Mouse (Mus musculus): ENCODE measurements around the gene Snai3.

Snai3 gene

DNA sequence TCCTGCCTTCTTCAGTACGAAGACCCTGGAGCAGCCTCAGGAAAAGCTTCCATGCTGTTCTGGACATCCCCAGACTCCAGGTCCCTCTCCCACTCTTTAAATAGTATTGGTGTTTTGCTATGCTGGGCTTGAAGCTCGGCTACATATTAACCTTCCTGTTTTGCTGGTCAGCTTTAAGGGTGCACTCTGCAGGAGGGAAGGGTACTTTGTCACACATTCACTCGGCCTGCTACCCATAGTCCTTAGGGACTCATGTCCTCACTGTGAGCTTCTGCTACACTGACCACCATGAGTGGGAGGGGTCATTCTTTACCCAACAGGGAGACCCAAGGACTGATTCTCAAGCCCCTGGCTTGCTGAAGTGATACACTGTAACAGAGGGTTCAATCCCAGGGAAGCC lies 29.9 kb downstream of the Snai3 start:
- DNase-seq (ENCODE audit: low spot score in 2 of 2) = no peak

DNA sequence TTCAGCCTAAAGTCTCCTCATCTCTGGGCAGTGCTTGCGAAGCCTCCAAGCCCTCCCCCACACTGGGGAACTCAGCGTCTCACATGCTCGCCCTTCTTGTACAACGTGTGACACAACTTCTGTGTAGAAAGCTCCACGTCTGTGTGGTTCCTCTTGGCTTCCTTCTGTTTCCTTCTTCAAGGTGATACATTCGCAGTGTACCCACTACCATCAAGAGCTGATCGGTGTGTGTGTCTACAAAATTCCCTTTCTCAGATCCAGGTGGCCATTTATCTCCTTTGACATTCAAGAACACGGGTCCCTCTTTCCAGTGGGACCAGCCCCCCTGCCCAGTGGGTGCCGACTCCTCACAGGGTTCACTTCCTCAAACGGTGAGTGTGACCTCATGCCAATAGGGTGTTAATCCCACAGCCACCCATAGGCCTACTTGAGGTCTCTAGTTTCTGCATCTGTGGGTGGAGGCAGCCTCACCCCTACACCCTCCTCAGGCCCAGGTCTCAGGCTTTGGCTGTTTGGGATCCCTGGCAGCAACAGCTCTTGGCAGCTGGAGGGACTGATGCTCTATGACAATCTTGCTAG lies 30.4 kb downstream of the Snai3 start:
- DNase-seq (ENCODE audit: low spot score in 2 of 2) = no peak

DNA sequence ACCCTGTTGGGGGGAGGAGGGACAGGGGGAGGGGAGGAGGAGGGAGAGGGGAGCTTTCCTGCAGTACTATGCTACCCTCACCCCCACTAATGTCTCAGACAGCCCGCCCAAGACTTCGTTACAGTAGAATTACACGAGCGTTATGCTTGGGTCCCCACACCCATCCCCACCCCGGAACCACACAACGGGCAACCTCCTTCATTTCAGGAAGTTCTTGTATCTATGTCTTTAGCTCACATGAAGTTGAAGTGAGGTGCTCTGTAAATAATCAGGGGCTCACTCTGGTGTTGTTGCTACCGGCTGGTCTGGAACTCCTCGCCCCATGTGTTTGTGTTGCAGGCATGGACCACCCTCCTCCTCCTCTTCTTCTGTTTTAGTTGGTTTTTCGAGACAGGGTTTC lies 32.4 kb downstream of the Snai3 start:
- DNase-seq (ENCODE audit: low spot score in 2 of 2) = no peak

DNA sequence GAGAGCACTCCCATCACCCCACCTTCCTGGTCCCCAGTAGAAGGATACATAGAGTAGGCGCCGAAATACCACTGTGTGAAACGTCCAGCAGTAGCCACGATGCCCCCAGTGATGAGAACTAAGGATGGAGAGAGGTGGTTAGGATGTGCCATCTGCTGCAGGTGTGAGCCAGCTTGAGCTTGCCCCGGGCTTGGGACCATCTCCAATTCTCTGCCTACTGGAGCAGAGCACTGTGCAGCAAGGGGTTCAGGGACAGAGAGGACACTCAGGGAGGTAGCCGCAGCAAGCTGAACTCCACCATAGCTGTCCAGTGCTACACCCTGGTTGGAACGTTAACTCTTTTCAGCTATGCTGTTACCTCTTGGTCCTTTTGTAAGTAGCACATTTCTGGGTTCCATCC lies 32.9 kb downstream of the Snai3 start:
- DNase-seq (ENCODE audit: low spot score in 2 of 2) = no peak

DNA sequence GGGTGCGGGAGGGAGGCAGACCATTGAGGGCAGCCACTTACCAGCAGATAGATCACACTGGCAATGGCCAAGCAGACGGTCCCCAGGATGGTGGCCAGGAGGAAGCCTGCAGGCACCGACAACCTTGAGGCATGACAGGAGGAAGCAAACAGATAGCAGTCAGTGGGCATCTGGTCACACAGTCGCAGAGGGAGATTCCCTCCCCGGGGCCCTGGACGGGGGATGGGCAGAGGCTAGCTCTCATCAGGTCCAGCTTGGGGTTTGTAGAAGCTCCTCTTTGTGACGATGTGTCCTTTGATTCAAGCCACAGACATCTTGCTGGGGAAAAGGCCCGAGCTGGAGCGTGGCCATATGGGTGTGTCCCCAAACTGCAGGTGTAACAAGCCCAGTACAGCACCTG lies 34.4 kb downstream of the Snai3 start:
- no peak for DNase-seq (ENCODE audit: low spot score in 2 of 2)

DNA sequence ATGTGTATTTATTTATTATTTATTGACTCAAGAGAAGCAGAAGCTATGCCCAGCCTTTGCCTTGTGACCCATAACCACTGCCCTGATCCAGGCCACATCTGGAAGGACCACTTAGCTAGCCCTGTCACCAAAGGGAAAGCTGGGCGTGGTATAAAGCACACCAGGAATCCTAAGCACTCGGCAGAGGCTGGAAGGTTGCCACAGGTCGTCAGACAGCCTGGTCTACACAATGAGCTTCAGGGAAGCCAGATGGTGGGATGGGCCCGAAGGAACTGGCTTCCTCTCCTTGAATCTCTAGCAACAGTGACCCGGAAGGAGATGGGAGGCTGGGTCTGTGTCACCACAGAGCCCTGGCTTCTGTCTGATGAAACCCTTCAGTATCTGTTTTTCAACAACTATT lies 36.9 kb downstream of the Snai3 start:
- no peak for DNase-seq (ENCODE audit: low spot score in 2 of 2)

DNA sequence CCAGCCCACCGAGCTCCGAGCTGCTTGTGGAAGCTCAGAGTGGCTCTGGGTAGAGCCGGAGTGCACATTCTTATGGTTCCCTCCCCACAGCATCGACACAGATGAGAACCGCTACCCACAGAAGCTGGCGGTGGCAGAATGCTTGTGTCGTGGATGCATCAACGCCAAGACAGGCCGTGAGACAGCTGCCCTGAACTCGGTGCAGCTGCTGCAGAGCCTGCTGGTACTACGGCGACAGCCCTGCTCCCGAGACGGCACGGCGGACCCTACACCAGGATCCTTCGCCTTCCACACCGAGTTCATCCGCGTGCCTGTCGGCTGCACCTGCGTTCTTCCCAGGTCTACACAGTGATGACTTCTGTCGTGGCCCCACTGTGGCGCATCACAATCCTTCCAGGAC lies 37.3 kb downstream of the Snai3 start:
- DNase-seq (ENCODE audit: low spot score in 2 of 2) = no peak

DNA sequence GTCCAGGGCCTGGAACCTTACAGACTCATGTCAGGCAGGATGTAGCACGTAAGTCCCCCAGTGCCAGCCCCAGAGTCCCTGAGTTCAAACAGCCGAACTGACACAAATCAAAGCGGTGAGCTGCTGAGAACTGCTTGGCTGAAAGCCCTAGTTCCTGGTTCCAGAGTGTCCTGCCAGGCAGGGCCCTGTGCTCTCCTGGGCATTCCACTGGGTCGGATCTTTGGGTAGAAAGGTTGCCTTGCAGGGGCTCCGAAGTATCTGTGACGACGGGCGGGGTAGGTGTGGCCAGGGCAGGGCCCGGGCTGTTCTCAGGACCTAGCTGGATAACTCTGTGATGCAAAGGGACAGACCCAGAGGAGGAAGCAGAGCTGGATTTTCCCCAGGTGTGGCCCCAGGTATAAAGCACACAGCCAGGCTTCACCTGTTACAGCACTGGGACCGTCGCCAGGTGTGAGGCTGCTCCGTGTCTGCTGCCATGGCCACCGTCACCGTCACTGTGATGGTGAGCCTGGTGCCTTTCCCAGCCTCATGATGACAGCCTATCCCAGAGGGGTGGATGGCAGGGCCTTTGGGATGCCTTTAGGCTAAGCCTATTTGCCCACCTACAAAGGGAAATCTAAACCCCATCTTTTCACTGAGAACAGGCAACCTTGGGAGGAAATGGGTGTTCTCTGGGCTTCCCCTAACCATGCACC lies 39.0 kb downstream of the Snai3 start, which contains the start of gene Il17c:
Il17c (plus strand) TSS at position 645 of the 695 bp plus-strand sequence.
- DNase-seq (ENCODE audit: low spot score in 2 of 2) = no peak

DNA sequence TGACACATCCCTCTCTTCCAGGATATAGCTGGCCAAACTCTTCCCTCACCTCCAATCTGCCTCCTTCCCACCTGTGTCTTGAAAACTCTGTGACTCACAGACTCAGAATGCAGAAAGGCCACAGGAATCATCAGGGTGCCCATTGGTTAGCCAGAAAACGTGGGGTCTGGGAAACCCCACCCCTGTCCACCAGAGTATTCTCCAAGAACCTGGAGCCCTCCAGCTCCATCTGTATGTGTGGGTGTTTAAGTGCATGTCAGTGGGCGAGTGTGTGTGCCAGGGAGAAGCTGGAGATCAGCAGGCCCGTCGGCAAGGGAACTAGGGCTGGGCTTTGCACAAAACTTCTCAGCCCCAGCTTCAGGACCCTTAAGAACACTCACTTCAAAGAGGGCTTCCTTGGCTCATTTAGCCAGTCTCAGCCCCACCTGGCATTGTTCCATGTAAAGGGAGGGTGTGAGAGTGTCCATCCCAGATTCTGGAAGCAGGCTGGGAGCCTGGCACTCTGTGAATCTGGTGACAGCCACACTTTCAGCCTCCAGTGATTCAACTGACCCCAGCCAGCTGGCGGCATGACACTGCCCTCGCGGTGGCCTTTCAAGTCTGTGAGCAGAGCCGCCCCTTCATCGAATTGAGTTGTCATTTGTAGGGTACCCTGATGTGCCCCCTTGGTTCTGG lies 40.5 kb downstream of the Snai3 start:
- no peak for DNase-seq (ENCODE audit: low spot score in 2 of 2)

DNA sequence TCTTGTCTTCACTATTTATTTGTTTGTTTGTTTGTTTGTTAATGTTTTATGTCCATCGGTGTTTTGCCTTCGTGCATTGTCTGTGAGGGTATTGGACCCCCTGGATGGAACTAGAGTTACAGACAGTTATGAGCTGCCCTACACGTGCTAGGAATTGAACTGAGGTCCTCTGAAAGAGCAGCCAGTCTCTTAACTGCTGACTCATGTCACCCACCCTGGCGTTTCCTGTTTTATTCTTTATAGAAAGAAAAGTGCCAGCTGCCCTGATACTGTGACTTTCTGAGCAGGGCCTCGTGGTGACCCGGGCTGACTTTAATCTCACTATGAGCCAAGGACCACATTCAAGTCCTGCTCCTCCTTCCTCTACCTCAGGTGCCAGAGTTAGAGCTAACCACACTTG lies 45.0 kb downstream of the Snai3 start:
- no peak for DNase-seq (ENCODE audit: low spot score in 2 of 2)

DNA sequence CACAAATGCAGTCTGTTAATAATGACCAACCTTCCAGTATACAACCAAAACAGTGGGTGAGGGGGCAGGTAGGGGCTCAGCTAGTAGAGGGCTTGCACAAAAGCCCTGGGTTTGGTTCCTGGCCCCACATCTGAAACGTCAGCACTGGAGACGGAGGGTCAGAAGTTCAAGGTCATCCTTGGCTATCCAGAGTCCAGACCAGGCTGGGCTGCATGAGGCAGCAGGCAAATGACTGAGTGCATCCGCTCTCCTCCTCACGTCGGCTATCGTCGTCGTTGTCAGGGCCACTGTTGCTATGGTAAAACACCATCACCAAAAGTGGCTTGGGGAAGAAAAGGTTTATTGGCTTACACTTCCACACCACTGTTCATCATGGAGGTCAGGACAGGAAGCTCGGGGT lies 46.2 kb downstream of the Snai3 start:
- DNase-seq (ENCODE audit: low spot score in 2 of 2) = no peak

DNA sequence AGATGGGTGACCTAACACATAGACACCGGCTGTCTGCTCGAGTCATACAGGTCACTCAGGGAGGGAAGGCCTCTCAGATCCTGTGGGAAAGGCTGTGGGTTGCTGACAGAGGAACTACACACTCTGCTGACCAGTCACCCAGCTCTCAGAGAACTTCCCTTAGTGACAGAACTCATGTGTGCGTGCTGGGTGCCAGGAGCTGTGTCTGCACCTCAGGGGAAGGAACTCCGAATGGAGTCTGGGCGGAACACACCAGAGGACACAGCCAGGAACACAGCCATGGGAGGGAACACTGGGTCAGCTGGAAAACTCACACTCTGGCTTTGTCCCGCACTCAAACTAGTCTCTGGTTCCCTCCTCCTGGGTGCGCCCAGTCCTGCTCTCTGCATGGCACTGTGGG lies 52.9 kb downstream of the Snai3 start:
- DNase-seq (ENCODE audit: low spot score in 2 of 2) = no peak

DNA sequence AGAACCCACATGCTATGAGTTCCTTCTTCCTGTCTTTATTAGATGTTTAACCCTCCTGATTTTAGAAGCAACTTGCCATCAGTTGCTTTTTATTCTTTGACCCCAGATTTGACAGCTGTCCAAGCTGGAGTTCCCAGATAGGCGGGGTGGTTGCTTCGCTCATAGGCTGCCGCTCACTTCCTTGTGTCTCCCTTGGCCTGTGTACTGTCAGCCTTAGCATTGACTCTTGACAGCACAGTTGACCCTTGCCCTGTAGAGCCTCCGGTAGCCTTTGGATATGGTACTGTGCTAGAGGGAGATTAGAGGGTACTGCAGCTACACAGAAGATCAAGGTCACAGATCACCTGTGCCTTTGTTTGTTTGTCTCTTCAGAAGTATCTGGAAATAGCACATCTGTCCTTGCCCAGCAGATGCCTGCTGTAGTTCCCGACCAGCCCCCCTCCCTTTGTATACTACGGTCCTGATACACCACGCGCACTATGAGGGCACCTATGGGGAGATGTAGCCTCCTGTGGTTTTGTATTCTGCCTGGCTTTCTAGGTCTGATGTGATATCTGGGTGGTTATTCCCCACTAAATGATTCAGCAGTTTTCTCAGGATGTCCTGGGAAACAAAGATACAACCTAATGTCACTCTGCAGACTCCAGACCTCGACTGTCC lies 55.3 kb downstream of the Snai3 start:
- DNase-seq (ENCODE audit: low spot score in 2 of 2) = no peak
